Mouse (Mus musculus) heart, embryonic 11.5 days (tissue): ENCODE measurements around the gene Gm43638. TPM values are rescaled to one million over a fixed set of nuclear protein-coding genes. Genes with fewer than 3 reads are reported as not detected.
"Not testable (repeated sequence)": the region's sequence is repeated elsewhere in the genome, so short reads cannot be mapped to it uniquely, and the experiment has no call there.

ENCODE experiments used
- ATAC-seq: fragments of 200-750 bp; cut with Nextera tagmentation; replicated peaks from 2 replicates; pipeline ENCODE4 v1.8.0; 2017; ENCODE audit warnings: moderate library complexity; ENCODE audit not compliant: insufficient number of reproducible peaks, low FRiP score, low TSS enrichment
- H3K27ac ChIP-seq: fragments of 300-500 bp; sonication (generic); 2 replicates; pipeline ENCODE4 v1.5.1; 2014; ENCODE audit warnings: mild to moderate bottlenecking, low read depth, low read length
- H3K27me3 ChIP-seq: fragments of 300-500 bp; sonication (generic); 2 replicates; pipeline ENCODE4 v1.6.1; 2014; ENCODE audit warnings: mild to moderate bottlenecking, low read length, mixed read lengths; ENCODE audit not compliant: control insufficient read depth, insufficient read depth
- H3K36me3 ChIP-seq: fragments of 300-500 bp; sonication (generic); 2 replicates; pipeline ENCODE4 v1.6.1; 2014; ENCODE audit warnings: mild to moderate bottlenecking, low read length, moderate library complexity, mixed read lengths; ENCODE audit not compliant: control insufficient read depth, insufficient read depth
- H3K4me1 ChIP-seq: fragments of 300-500 bp; sonication (generic); 2 replicates; pipeline ENCODE4 v1.6.1; 2014; ENCODE audit warnings: low read length; ENCODE audit not compliant: control insufficient read depth, insufficient read depth
- H3K4me2 ChIP-seq: fragments of 300-500 bp; sonication (generic); 2 replicates; pipeline ENCODE4 v1.6.1; 2014; ENCODE audit warnings: mild to moderate bottlenecking, moderate library complexity
- H3K4me3 ChIP-seq: fragments of 300-500 bp; sonication (generic); 2 replicates; pipeline ENCODE4 v1.5.1; 2014; ENCODE audit warnings: low read depth, low read length
- H3K9ac ChIP-seq: fragments of 300-500 bp; sonication (generic); 2 replicates; pipeline ENCODE4 v1.6.1; 2014; ENCODE audit warnings: mild to moderate bottlenecking, low read depth, low read length, moderate library complexity
- H3K9me3 ChIP-seq: fragments of 300-500 bp; sonication (generic); replicated peaks from 2 replicates; pipeline ENCODE4 v1.6.1; 2016; ENCODE audit warnings: low read length; ENCODE audit not compliant: control insufficient read depth
- WGBS: fragments of 180-500 bp; shearing (Covaris S2); extraction: QIAGEN DNeasy Blood & Tissue Kit; methylation state at CpG from one replicate; pipeline ENCODE4 v1.1.7; 2014; ENCODE audit not compliant: insufficient replicate concordance; 5-methylcytosine and 5-hydroxymethylcytosine counted together
- polyA plus RNA-seq: library from polyadenylated mRNA; unstranded; fragments of >200 nt; fragmentation: Nextera tagmentation; extraction: Ambion mirVana; gene quantifications from 2 replicates; pipeline ENCODE4 v1.2.1, GENCODE M21; 2014

Gene Gm43638
- polyA plus RNA-seq, 1 experiment from 2014 or later = not detected

DNA sequence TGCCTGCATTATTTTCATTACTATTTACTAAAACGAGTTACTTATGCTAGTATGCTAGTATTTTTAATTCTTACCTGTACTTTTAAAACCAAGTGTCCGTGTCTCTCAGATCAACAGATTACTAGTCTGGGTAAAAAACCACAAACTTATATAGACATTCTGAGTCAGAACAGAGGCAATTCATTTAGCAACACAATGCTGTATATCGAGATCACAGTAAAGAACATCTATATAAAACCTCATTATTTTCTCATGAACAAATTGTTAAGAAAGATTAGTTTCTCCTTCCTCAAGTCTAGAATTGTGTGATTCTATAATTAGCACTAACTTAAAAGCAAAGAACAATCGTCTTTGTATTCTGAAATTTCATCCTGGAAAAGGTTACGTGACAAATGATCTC lies 4.4 kb downstream of the Gm43638 start, which contains the start of gene Ugt2a2:
Gene Ugt2a2, minus strand, starts transcription at position 101 of the 400 bp plus-strand sequence.
- Histone ChIP-seq H3K27me3 (no peaks in the 10 kb centered on the region), H3K27ac (no peak within 1 kb of the TSS), H3K9me3 (no peaks in the 10 kb centered on the region), H3K36me3 (no peaks in the 10 kb centered on the region), H3K9ac (no peak within 1 kb of the TSS), H3K4me1 (no peaks in the 10 kb centered on the region), H3K4me2 (no peak within 1 kb of the TSS), H3K4me3 (no peak within 1 kb of the TSS)
- no peak for ATAC-seq
- 68% methylated on average over 5 of the region's 5 CpGs for WGBS

DNA sequence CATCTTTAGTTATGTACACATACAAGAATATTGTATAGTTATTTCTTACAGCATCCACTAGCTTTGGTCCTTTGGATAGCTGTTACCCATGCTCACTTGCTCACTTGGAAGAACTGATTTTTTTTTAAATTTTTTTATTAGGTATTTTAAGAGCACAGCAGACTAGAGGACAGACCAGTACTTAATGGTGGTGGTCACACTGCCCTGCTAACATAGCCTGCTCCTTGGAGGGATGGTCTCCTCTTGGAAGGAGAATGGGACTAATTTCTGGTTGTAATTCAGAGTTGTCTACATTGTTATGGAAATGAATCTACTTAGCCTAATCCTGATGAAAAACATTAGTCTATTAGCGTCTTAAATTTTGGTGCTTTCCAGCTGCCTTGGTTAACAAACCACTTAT lies 27.8 kb downstream of the Gm43638 start:
- no peak for ATAC-seq
- Histone ChIP-seq H3K4me1 (no peaks in the 10 kb centered on the region), H3K4me2 (no peak overlapping the region), H3K4me3 (no peak overlapping the region), H3K27me3 (no peaks in the 10 kb centered on the region), H3K36me3 (no peaks in the 10 kb centered on the region), H3K9ac (no peak overlapping the region), H3K9me3 (no peaks in the 10 kb centered on the region), H3K27ac (no peak overlapping the region)
- WGBS = 46% methylated on average over 1 of the region's 1 CpGs

DNA sequence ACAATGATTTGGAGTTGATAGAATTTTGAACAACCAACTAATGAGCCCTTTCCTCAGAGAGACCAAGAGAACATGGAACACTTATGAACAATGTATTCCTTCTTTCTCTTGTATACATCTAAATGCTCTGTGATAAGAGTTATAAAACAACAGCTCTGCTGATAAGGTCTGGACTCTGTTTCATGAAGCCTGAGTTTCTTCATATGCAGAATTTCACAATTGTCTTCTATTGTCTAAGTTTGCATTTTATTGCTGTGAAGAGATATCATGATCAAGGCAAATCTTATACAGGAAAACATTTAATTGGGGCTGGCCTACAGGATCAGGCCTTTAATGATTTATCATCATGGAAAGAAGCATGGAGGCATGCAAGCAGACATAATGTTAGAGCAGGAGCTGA lies 28.9 kb downstream of the Gm43638 start:
- Histone ChIP-seq H3K4me2 (no peak overlapping the region), H3K27me3 (no peaks in the 10 kb centered on the region), H3K9me3 (no peaks in the 10 kb centered on the region), H3K4me1 (no peaks in the 10 kb centered on the region), H3K9ac (no peak overlapping the region), H3K4me3 (no peak overlapping the region), H3K27ac (no peak overlapping the region), H3K36me3 (no peaks in the 10 kb centered on the region)
- ATAC-seq = no peak

DNA sequence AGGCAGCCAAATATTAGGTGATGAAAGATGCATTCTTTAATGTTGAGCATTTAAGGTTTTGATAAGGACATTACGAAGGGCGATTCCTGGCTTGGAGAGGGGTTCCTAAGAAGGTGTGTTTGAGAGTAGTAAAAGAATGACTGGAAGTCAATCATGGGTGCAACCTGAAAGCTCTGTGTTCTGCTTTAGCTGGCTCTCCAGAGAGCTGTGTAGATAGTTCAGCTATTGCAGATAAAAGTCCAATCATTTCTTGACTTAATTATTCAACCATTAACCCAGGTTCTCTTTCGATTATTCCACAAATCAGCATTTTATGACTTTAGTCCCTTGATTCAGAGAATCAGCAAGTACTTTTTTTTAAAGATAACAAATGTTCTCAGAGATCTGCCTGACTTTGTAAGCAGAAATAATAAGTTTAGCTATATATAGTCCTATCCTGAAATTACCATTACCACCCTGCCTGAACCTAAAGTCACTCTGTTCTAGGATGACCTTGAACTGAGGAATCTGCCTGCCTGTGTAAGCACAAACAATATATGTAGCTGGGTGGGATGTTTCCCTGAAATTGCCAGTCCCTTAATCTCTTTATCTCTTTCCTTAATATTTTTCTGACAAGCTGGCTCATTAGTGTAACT lies 30.3 kb downstream of the Gm43638 start:
- Histone ChIP-seq H3K9me3 (no peaks in the 10 kb centered on the region), H3K4me1 (no peaks in the 10 kb centered on the region), H3K27me3 (no peaks in the 10 kb centered on the region), H3K9ac (no peak overlapping the region), H3K27ac (no peak overlapping the region), H3K4me2 (no peak overlapping the region), H3K36me3 (no peaks in the 10 kb centered on the region), H3K4me3 (no peak overlapping the region)
- WGBS = 73% methylated on average over 3 of the region's 3 CpGs
- no peak for ATAC-seq

DNA sequence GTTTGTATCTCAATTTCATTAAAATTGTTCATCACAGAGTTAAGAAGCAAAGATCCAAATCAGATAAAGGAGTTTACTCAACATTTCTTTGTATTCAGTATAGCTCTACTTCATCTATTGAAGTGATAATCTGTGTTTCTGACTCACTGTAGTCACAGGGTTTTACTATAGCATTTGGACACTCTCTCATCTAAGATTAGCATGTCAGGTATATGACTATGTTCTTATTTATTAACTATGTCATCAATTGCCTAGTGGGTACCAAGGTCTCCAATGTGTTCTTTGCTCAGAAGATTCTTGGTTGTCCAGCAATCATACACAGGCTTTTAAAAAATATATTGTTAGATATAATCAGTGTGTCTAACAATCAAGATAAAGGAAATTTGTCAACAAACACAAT lies 31.1 kb downstream of the Gm43638 start:
- no peaks in the 10 kb centered on the region for H3K36me3 ChIP-seq
- no peaks in the 10 kb centered on the region for H3K9me3 ChIP-seq
- no peak overlapping the region for H3K4me2 ChIP-seq
- no peak overlapping the region for H3K9ac ChIP-seq
- H3K4me1 ChIP-seq = no peaks in the 10 kb centered on the region
- no peaks in the 10 kb centered on the region for H3K27me3 ChIP-seq
- no peak for ATAC-seq
- no peak overlapping the region for H3K4me3 ChIP-seq
- no peak overlapping the region for H3K27ac ChIP-seq

DNA sequence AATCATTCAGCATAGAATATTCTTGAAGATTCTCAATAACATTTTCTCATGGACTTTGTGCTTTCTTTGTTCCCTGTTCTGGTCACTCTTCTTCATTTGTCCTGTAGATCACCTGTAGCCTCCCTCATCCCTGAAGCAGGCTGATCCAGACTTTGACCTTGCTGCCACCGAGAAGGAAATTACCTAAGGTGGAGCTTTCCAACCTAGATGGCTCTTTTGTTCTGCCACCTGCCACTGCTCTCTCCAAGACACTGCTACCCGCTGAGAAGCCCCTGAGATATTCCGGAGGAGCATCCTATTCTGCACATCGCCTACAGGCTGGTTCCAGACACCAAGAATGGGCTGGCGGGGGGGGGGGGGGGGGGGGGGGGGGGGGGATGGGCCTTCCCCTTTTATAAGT lies 34.1 kb downstream of the Gm43638 start:
- H3K36me3 ChIP-seq, H3K4me2 ChIP-seq, H3K4me1 ChIP-seq, ATAC-seq, H3K4me3 ChIP-seq, H3K27ac ChIP-seq, H3K9me3 ChIP-seq, H3K27me3 ChIP-seq, H3K9ac ChIP-seq: not testable (repeated sequence)
- 72% methylated on average over 4 of the region's 5 CpGs for WGBS

DNA sequence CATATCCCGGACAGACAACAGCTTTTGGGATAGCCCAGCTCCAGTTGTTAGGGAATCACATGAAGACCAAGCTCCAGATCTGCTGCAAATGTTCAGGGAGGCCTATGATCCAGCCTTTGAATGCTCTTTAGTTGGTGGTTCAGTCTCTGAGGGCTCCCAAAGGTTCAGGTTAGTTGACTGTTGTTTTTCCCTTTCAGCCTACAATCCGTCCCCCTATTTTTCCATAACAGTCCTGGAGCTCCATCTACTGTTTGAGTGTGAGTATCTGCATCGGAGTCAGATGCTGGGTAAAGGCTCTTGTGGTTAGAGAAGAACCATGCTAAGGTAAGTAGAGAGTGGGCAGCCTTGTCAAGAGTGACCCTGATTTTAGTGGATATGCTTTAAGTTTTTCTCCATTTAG lies 50.3 kb downstream of the Gm43638 start:
- no peaks in the 10 kb centered on the region for H3K9me3 ChIP-seq
- no peak for ATAC-seq
- no peak overlapping the region for H3K4me2 ChIP-seq
- no peak overlapping the region for H3K4me3 ChIP-seq
- no peak overlapping the region for H3K27ac ChIP-seq
- H3K36me3 ChIP-seq = no peaks in the 10 kb centered on the region
- H3K4me1 ChIP-seq = no peaks in the 10 kb centered on the region
- no peaks in the 10 kb centered on the region for H3K27me3 ChIP-seq
- 38% methylated on average over 3 of the region's 3 CpGs for WGBS
- no peak overlapping the region for H3K9ac ChIP-seq

DNA sequence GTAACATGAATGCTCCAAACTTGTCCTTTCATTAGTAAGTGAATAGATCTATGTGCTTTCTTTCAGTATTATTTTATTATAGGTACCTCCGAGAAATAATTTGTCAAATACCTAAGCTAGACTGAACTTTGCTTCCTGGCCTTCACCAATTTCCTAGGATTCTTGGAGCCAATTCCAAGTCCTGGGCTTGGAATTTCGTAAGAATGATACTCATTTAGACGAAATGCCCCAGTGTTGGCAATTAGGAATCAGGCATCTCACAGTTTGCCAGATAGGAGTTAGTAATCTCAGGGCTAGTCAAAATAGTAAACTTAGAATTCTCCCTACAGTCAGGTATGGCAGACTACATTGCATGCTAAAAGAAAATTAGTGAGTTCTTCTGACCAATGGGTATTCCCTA lies 60.9 kb downstream of the Gm43638 start:
- no peaks in the 10 kb centered on the region for H3K9me3 ChIP-seq
- H3K4me2 ChIP-seq = no peak overlapping the region
- H3K27ac ChIP-seq = no peak overlapping the region
- no peak overlapping the region for H3K4me3 ChIP-seq
- no peaks in the 10 kb centered on the region for H3K4me1 ChIP-seq
- no peak overlapping the region for H3K9ac ChIP-seq
- H3K36me3 ChIP-seq = no peaks in the 10 kb centered on the region
- no peak for ATAC-seq
- H3K27me3 ChIP-seq = no peaks in the 10 kb centered on the region
- WGBS = 77% methylated on average over 3 of the region's 3 CpGs

DNA sequence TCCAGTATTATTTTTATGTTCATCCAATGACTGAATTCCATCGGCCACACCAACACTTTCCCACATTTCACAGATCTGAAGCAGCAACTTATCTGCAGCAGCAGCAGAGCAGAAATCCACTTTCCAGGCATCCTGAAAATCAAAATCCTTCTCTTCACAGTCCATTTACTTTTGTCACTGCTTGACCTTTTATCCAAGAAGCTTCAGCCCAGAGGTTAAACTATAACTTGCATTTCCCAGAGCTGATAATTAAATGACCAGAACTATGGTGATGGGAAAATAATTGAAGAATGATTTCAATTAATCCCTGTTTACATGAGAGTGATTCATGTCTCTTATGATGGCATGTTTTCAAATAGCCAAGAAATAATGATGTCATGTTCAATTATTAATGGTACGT lies 62.6 kb downstream of the Gm43638 start, which contains the start of gene Ugt2b38:
Gene Ugt2b38, minus strand, starts transcription at position 163 of the 400 bp plus-strand sequence.
- not testable (repeated sequence) for ATAC-seq, H3K4me2 ChIP-seq, H3K27me3 ChIP-seq, H3K4me3 ChIP-seq, H3K27ac ChIP-seq, H3K36me3 ChIP-seq, H3K9ac ChIP-seq, H3K9me3 ChIP-seq, H3K4me1 ChIP-seq
- WGBS = 96% methylated on average over 1 of the region's 2 CpGs
